Mouse (Mus musculus): ENCODE data around the gene Prkag1. TPM values are rescaled to one million over a fixed set of nuclear protein-coding genes. Genes with fewer than 3 reads are reported as not detected.

The Prkag1 gene
- polyA plus RNA-seq, 1 experiment from 2014 or later, result 94.6 TPM

GRCm38 (mm10) chr15:98853161-98853937 lies 22.0 kb upstream of the Prkag1 start:
- H3K36me3 ChIP-seq (ENCODE audit: control insufficient read depth, insufficient read depth, low read length), result peaks cover 60% of the 10 kb centered on the region
- H3K27ac ChIP-seq (ENCODE audit: low read length), result no peak overlapping the region
- 93% methylated on average over 28 of the region's 28 CpGs for WGBS
- no peaks in the 10 kb centered on the region for H3K9me3 ChIP-seq (ENCODE audit: control insufficient read depth, low read length)
- no peak overlapping the region for H3K9ac ChIP-seq (ENCODE audit: low read depth, low read length)
- no peak for ATAC-seq
- H3K4me2 ChIP-seq (ENCODE audit: low read depth, low read length), result no peak overlapping the region
- H3K4me1 ChIP-seq (ENCODE audit: control insufficient read depth, insufficient read depth, low read length), result peaks cover 5% of the 10 kb centered on the region; the same call in 1 of the 2 replicates
- H3K27me3 ChIP-seq (replicated peaks; ENCODE audit: control insufficient read depth, insufficient read depth, low read length), result no peaks in the 10 kb centered on the region
- H3K4me3 ChIP-seq (ENCODE audit: low read length), result no peak overlapping the region

GRCm38 (mm10) chr15:98852733-98853132 lies 21.4 kb upstream of the Prkag1 start:
- WGBS, result 91% methylated on average over 9 of the region's 9 CpGs
- ATAC-seq, result no peak
- H3K36me3 ChIP-seq (ENCODE audit: control insufficient read depth, insufficient read depth, low read length), result peaks cover 55% of the 10 kb centered on the region

GRCm38 (mm10) chr15:98852071-98852470 lies 20.8 kb upstream of the Prkag1 start:
- no peak overlapping the region for H3K4me2 ChIP-seq (ENCODE audit: low read depth, low read length)
- no peaks in the 10 kb centered on the region for H3K9me3 ChIP-seq (ENCODE audit: control insufficient read depth, low read length)
- no peak overlapping the region for H3K4me3 ChIP-seq (ENCODE audit: low read length)
- H3K4me1 ChIP-seq (ENCODE audit: control insufficient read depth, insufficient read depth, low read length), result peaks cover 5% of the 10 kb centered on the region; the same call in 1 of the 2 replicates
- H3K36me3 ChIP-seq (ENCODE audit: control insufficient read depth, insufficient read depth, low read length), result peaks cover 54% of the 10 kb centered on the region
- WGBS, result 94% methylated on average over 9 of the region's 9 CpGs
- no peaks in the 10 kb centered on the region for H3K27me3 ChIP-seq (replicated peaks; ENCODE audit: control insufficient read depth, insufficient read depth, low read length)
- ATAC-seq, result no peak
- no peak overlapping the region for H3K27ac ChIP-seq (ENCODE audit: low read length)
- 0 out of 2 replicates have a peak overlapping the region, but pooled peaks have one; percentile 14 for H3K9ac ChIP-seq (ENCODE audit: low read depth, low read length)

More at GRCm38 (mm10) chr15:98852733-98853132, 21.4 kb upstream of the Prkag1 start:
- Histone ChIP-seq H3K27me3 (replicated peaks; ENCODE audit: control insufficient read depth, insufficient read depth, low read length) (no peaks in the 10 kb centered on the region), H3K4me2 (ENCODE audit: low read depth, low read length) (no peak overlapping the region), H3K9ac (ENCODE audit: low read depth, low read length) (no peak overlapping the region), H3K9me3 (ENCODE audit: control insufficient read depth, low read length) (no peaks in the 10 kb centered on the region), H3K4me1 (ENCODE audit: control insufficient read depth, insufficient read depth, low read length) (peaks cover 5% of the 10 kb centered on the region; the same call in 1 of the 2 replicates), H3K27ac (ENCODE audit: low read length) (no peak overlapping the region), H3K4me3 (ENCODE audit: low read length) (no peak overlapping the region)

- no peaks in the 10 kb centered on the region for H3K9me3 ChIP-seq (ENCODE audit: control insufficient read depth, low read length)
- no peak overlapping the region for H3K4me3 ChIP-seq (ENCODE audit: low read length)
- 76% methylated on average over 21 of the region's 21 CpGs for WGBS
- H3K36me3 ChIP-seq (ENCODE audit: control insufficient read depth, insufficient read depth, low read length), result peaks cover 56% of the 10 kb centered on the region
- H3K4me1 ChIP-seq (ENCODE audit: control insufficient read depth, insufficient read depth, low read length), result peaks cover 5% of the 10 kb centered on the region; the same call in 1 of the 2 replicates
- H3K27me3 ChIP-seq (replicated peaks; ENCODE audit: control insufficient read depth, insufficient read depth, low read length), result no peaks in the 10 kb centered on the region
- no peak overlapping the region for H3K27ac ChIP-seq (ENCODE audit: low read length)
- peak; percentile 55; the same call in 1 of the 2 replicates for ATAC-seq
- no peak overlapping the region for H3K4me2 ChIP-seq (ENCODE audit: low read depth, low read length)
- no peak overlapping the region for H3K9ac ChIP-seq (ENCODE audit: low read depth, low read length)
These were observed 20.0 kb upstream of the Prkag1 start for GRCm38 (mm10) chr15:98851229-98851818.

GRCm38 (mm10) chr15:98850668-98851067 lies 19.3 kb upstream of the Prkag1 start:
- peaks cover 60% of the 10 kb centered on the region for H3K36me3 ChIP-seq (ENCODE audit: control insufficient read depth, insufficient read depth, low read length)
- H3K4me1 ChIP-seq (ENCODE audit: control insufficient read depth, insufficient read depth, low read length), result peaks cover 5% of the 10 kb centered on the region; the same call in 1 of the 2 replicates
- H3K9ac ChIP-seq (ENCODE audit: low read depth, low read length), result no peak overlapping the region; the same call in 1 of the 2 replicates
- H3K9me3 ChIP-seq (ENCODE audit: control insufficient read depth, low read length), result no peaks in the 10 kb centered on the region
- no peak overlapping the region for H3K4me2 ChIP-seq (ENCODE audit: low read depth, low read length)
- H3K27me3 ChIP-seq (replicated peaks; ENCODE audit: control insufficient read depth, insufficient read depth, low read length), result no peaks in the 10 kb centered on the region
- WGBS, result 77% methylated on average over 14 of the region's 14 CpGs
- H3K27ac ChIP-seq (ENCODE audit: low read length), result no peak overlapping the region
- H3K4me3 ChIP-seq (ENCODE audit: low read length), result no peak overlapping the region
- ATAC-seq, result peak; percentile 38; the same call in 1 of the 2 replicates

GRCm38 (mm10) chr15:98849956-98850600 lies 18.8 kb upstream of the Prkag1 start:
- no peaks in the 10 kb centered on the region for H3K9me3 ChIP-seq (ENCODE audit: control insufficient read depth, low read length)
- H3K27ac ChIP-seq (ENCODE audit: low read length), result no peak overlapping the region

GRCm38 (mm10) chr15:98849165-98849564 lies 17.8 kb upstream of the Prkag1 start:
- Histone ChIP-seq H3K36me3 (ENCODE audit: control insufficient read depth, insufficient read depth, low read length) (peaks cover 64% of the 10 kb centered on the region), H3K4me1 (ENCODE audit: control insufficient read depth, insufficient read depth, low read length) (peaks cover 5% of the 10 kb centered on the region; the same call in 1 of the 2 replicates)

More at GRCm38 (mm10) chr15:98849956-98850600, 18.8 kb upstream of the Prkag1 start:
- Histone ChIP-seq H3K4me3 (ENCODE audit: low read length) (no peak overlapping the region), H3K9ac (ENCODE audit: low read depth, low read length) (no peak overlapping the region), H3K4me2 (ENCODE audit: low read depth, low read length) (no peak overlapping the region), H3K36me3 (ENCODE audit: control insufficient read depth, insufficient read depth, low read length) (peaks cover 61% of the 10 kb centered on the region), H3K27me3 (replicated peaks; ENCODE audit: control insufficient read depth, insufficient read depth, low read length) (no peaks in the 10 kb centered on the region), H3K4me1 (ENCODE audit: control insufficient read depth, insufficient read depth, low read length) (peaks cover 5% of the 10 kb centered on the region; the same call in 1 of the 2 replicates)
- no peak for ATAC-seq
- WGBS, result 84% methylated on average over 16 of the region's 16 CpGs

GRCm38 (mm10) chr15:98846140-98846539 lies 14.8 kb upstream of the Prkag1 start:
- Histone ChIP-seq H3K27me3 (replicated peaks; ENCODE audit: control insufficient read depth, insufficient read depth, low read length) (no peaks in the 10 kb centered on the region), H3K27ac (ENCODE audit: low read length) (no peak overlapping the region), H3K9me3 (ENCODE audit: control insufficient read depth, low read length) (no peaks in the 10 kb centered on the region), H3K36me3 (ENCODE audit: control insufficient read depth, insufficient read depth, low read length) (peaks cover 65% of the 10 kb centered on the region), H3K4me3 (ENCODE audit: low read length) (no peak overlapping the region), H3K4me2 (ENCODE audit: low read depth, low read length) (no peak overlapping the region), H3K4me1 (ENCODE audit: control insufficient read depth, insufficient read depth, low read length) (no peaks in the 10 kb centered on the region), H3K9ac (ENCODE audit: low read depth, low read length) (no peak overlapping the region)
- 85% methylated on average over 8 of the region's 8 CpGs for WGBS
- no peak for ATAC-seq

More at GRCm38 (mm10) chr15:98849165-98849564, 17.8 kb upstream of the Prkag1 start:
- Histone ChIP-seq H3K27me3 (replicated peaks; ENCODE audit: control insufficient read depth, insufficient read depth, low read length) (no peaks in the 10 kb centered on the region), H3K4me2 (ENCODE audit: low read depth, low read length) (no peak overlapping the region), H3K27ac (ENCODE audit: low read length) (no peak overlapping the region), H3K9ac (ENCODE audit: low read depth, low read length) (no peak overlapping the region), H3K9me3 (ENCODE audit: control insufficient read depth, low read length) (no peaks in the 10 kb centered on the region), H3K4me3 (ENCODE audit: low read length) (no peak overlapping the region)
- 95% methylated on average over 11 of the region's 11 CpGs for WGBS
- ATAC-seq, result no peak

GRCm38 (mm10) chr15:98845149-98845548 lies 13.8 kb upstream of the Prkag1 start:
- no peak overlapping the region for H3K4me3 ChIP-seq (ENCODE audit: low read length)
- no peaks in the 10 kb centered on the region for H3K4me1 ChIP-seq (ENCODE audit: control insufficient read depth, insufficient read depth, low read length)
- WGBS, result 94% methylated on average over 2 of the region's 2 CpGs
- no peak for ATAC-seq
- peaks cover 69% of the 10 kb centered on the region for H3K36me3 ChIP-seq (ENCODE audit: control insufficient read depth, insufficient read depth, low read length)
- no peak overlapping the region for H3K4me2 ChIP-seq (ENCODE audit: low read depth, low read length)
- H3K9ac ChIP-seq (ENCODE audit: low read depth, low read length), result no peak overlapping the region
- no peak overlapping the region for H3K27ac ChIP-seq (ENCODE audit: low read length)
- no peaks in the 10 kb centered on the region for H3K27me3 ChIP-seq (replicated peaks; ENCODE audit: control insufficient read depth, insufficient read depth, low read length)
- no peaks in the 10 kb centered on the region for H3K9me3 ChIP-seq (ENCODE audit: control insufficient read depth, low read length)

Data from intestine, embryonic 16.5 days (tissue).